Mouse (Mus musculus) lung, embryonic 15.5 days (tissue): ENCODE results near the gene Ptprn2. TPM values are rescaled to one million over a fixed set of nuclear protein-coding genes. Genes with fewer than 3 reads are reported as not detected.
A peak's percentile ranks its signal among the peaks of the same experiment; 100 is the strongest.
"Not testable (repeated sequence)": the region's sequence is repeated elsewhere in the genome, so short reads cannot be mapped to it uniquely, and the experiment has no call there.

Source experiments
- ATAC-seq: fragments of 200-750 bp; cut with Nextera tagmentation; 2 replicates; pipeline ENCODE4 v1.8.0; 2017; ENCODE audit warnings: moderate number of reproducible peaks, borderline replicate concordance; ENCODE audit not compliant: low FRiP score, low TSS enrichment; ENCODE audit errors: extremely low read depth
- H3K27ac ChIP-seq: fragments of 300-500 bp; sonication (generic); 2 replicates; pipeline ENCODE4 v1.5.1; 2015; ENCODE audit warnings: moderate library complexity, mild to moderate bottlenecking, inconsistent platforms
- H3K27me3 ChIP-seq: fragments of 300-500 bp; sonication (generic); 2 replicates; pipeline ENCODE4 v1.6.1; 2015; ENCODE audit warnings: inconsistent platforms
- H3K36me3 ChIP-seq: fragments of 300-500 bp; sonication (generic); 2 replicates; pipeline ENCODE4 v1.6.1; 2015; ENCODE audit warnings: inconsistent platforms
- H3K4me1 ChIP-seq: fragments of 300-500 bp; sonication (generic); 2 replicates; pipeline ENCODE4 v1.6.1; 2015; ENCODE audit warnings: inconsistent platforms
- H3K4me2 ChIP-seq: fragments of 300-500 bp; sonication (generic); 2 replicates; pipeline ENCODE4 v1.6.1; 2015; ENCODE audit warnings: inconsistent platforms, mild to moderate bottlenecking, moderate library complexity
- H3K4me3 ChIP-seq: fragments of 300-500 bp; sonication (generic); 2 replicates; pipeline ENCODE4 v1.5.1; 2015; ENCODE audit warnings: mild to moderate bottlenecking, inconsistent platforms
- H3K9ac ChIP-seq: fragments of 300-500 bp; sonication (generic); 2 replicates; pipeline ENCODE4 v1.6.1; 2015; ENCODE audit warnings: inconsistent platforms
- H3K9me3 ChIP-seq: fragments of 300-500 bp; sonication (generic); 2 replicates; pipeline ENCODE4 v1.6.1; 2016; ENCODE audit warnings: inconsistent platforms
- WGBS: fragments of 180-500 bp; shearing (Covaris S2); methylation state at CpG from one replicate; pipeline ENCODE4 v1.1.7; 2015; 5-methylcytosine and 5-hydroxymethylcytosine counted together
- polyA plus RNA-seq: library from polyadenylated mRNA; unstranded; fragments of >200 nt; fragmentation: Nextera tagmentation; extraction: Ambion mirVana; gene quantifications from 2 replicates; pipeline ENCODE4 v1.2.1, GENCODE M21; 2015

Gene Ptprn2
- polyA plus RNA-seq, 1 experiment from 2014 or later: 0.16 TPM

GRCm38 (mm10) chr12:116478771-116479170, 6.7 kb upstream of the Ptprn2 start:
- H3K4me3 ChIP-seq: no peak overlapping the region
- no peak overlapping the region for H3K9ac ChIP-seq
- no peaks in the 10 kb centered on the region for H3K9me3 ChIP-seq
- no peak overlapping the region for H3K4me2 ChIP-seq
- no peaks in the 10 kb centered on the region for H3K27me3 ChIP-seq
- no peak overlapping the region for H3K27ac ChIP-seq
- H3K36me3 ChIP-seq: no peaks in the 10 kb centered on the region
- H3K4me1 ChIP-seq: no peaks in the 10 kb centered on the region
- 51% methylated on average over 1 of the region's 1 CpGs for WGBS
- no peak for ATAC-seq

GRCm38 (mm10) chr12:116481921-116482320, 3.6 kb upstream of the Ptprn2 start:
- H3K9ac ChIP-seq: no peak overlapping the region
- no peaks in the 10 kb centered on the region for H3K36me3 ChIP-seq
- no peaks in the 10 kb centered on the region for H3K9me3 ChIP-seq
- H3K4me1 ChIP-seq: peaks cover 12% of the 10 kb centered on the region; the same call in 1 of the 2 replicates
- no peak overlapping the region for H3K4me3 ChIP-seq
- ATAC-seq: no peak
- H3K4me2 ChIP-seq: no peak overlapping the region
- WGBS: 55% methylated on average over 1 of the region's 1 CpGs
- no peak overlapping the region for H3K27ac ChIP-seq
- peaks cover 12% of the 10 kb centered on the region for H3K27me3 ChIP-seq

GRCm38 (mm10) chr12:116483581-116483980, 1.9 kb upstream of the Ptprn2 start:
- 13% methylated on average over 2 of the region's 2 CpGs for WGBS
- H3K9ac ChIP-seq: no peak overlapping the region
- H3K4me1 ChIP-seq: peaks cover 12% of the 10 kb centered on the region; the same call in 1 of the 2 replicates
- no peaks in the 10 kb centered on the region for H3K9me3 ChIP-seq
- no peak overlapping the region for H3K4me3 ChIP-seq
- no peak overlapping the region for H3K4me2 ChIP-seq
- H3K36me3 ChIP-seq: no peaks in the 10 kb centered on the region
- no peak overlapping the region for H3K27ac ChIP-seq
- peaks cover 16% of the 10 kb centered on the region for H3K27me3 ChIP-seq
- no peak for ATAC-seq

GRCm38 (mm10) chr12:116484991-116485390, 529 bp upstream of the Ptprn2 start:
- 80% methylated on average over 8 of the region's 8 CpGs for WGBS
- Histone ChIP-seq H3K9me3 (no peaks in the 10 kb centered on the region), H3K27ac (no peak overlapping the region), H3K4me3 (no peak overlapping the region), H3K4me1 (peaks cover 12% of the 10 kb centered on the region; the same call in 1 of the 2 replicates), H3K36me3 (no peaks in the 10 kb centered on the region), H3K4me2 (peak overlapping the region; percentile 97), H3K9ac (no peak overlapping the region), H3K27me3 (peaks cover 16% of the 10 kb centered on the region)
- no peak for ATAC-seq

GRCm38 (mm10) chr12:116486404-116486730, 847 bp downstream of the Ptprn2 start:
- Histone ChIP-seq H3K4me1 (peaks cover 12% of the 10 kb centered on the region; the same call in 1 of the 2 replicates), H3K27me3 (peaks cover 16% of the 10 kb centered on the region), H3K9ac (no peak overlapping the region), H3K4me2 (peak overlapping the region; percentile 97), H3K27ac (no peak overlapping the region), H3K36me3 (no peaks in the 10 kb centered on the region), H3K9me3 (no peaks in the 10 kb centered on the region), H3K4me3 (peak overlapping the region; percentile 49)
- WGBS: 3% methylated on average over 10 of the region's 10 CpGs
- ATAC-seq: no peak

- Histone ChIP-seq H3K27me3 (peaks cover 16% of the 10 kb centered on the region), H3K9ac (no peak overlapping the region), H3K27ac (no peak overlapping the region), H3K9me3 (no peaks in the 10 kb centered on the region), H3K4me2 (no peak overlapping the region), H3K36me3 (no peaks in the 10 kb centered on the region), H3K4me3 (no peak overlapping the region), H3K4me1 (peaks cover 12% of the 10 kb centered on the region; the same call in 1 of the 2 replicates)
- 57% methylated on average over 8 of the region's 8 CpGs for WGBS
- no peak for ATAC-seq
These were observed 3.3 kb downstream of the Ptprn2 start for GRCm38 (mm10) chr12:116488836-116489235.

GRCm38 (mm10) chr12:116490575-116491356, 5.2 kb downstream of the Ptprn2 start:
- 62% methylated on average over 5 of the region's 5 CpGs for WGBS
- peaks cover 7% of the 10 kb centered on the region; the same call in 1 of the 2 replicates for H3K4me1 ChIP-seq
- no peak overlapping the region for H3K4me3 ChIP-seq
- H3K4me2 ChIP-seq: no peak overlapping the region
- ATAC-seq: no peak
- no peaks in the 10 kb centered on the region for H3K36me3 ChIP-seq
- no peak overlapping the region for H3K27ac ChIP-seq
- no peak overlapping the region for H3K9ac ChIP-seq
- peaks cover 16% of the 10 kb centered on the region for H3K27me3 ChIP-seq
- H3K9me3 ChIP-seq: no peaks in the 10 kb centered on the region

GRCm38 (mm10) chr12:116498666-116499065, 13.1 kb downstream of the Ptprn2 start:
- no peak overlapping the region for H3K9ac ChIP-seq
- no peaks in the 10 kb centered on the region for H3K9me3 ChIP-seq
- H3K27ac ChIP-seq: no peak overlapping the region
- no peaks in the 10 kb centered on the region for H3K27me3 ChIP-seq
- no peaks in the 10 kb centered on the region for H3K36me3 ChIP-seq
- no peak overlapping the region for H3K4me3 ChIP-seq
- no peak for ATAC-seq
- no peaks in the 10 kb centered on the region for H3K4me1 ChIP-seq
- no peak overlapping the region for H3K4me2 ChIP-seq

GRCm38 (mm10) chr12:116500652-116501051, 15.1 kb downstream of the Ptprn2 start:
- no peaks in the 10 kb centered on the region for H3K4me1 ChIP-seq
- no peak overlapping the region for H3K4me2 ChIP-seq
- WGBS: 71% methylated on average over 11 of the region's 11 CpGs
- no peak overlapping the region for H3K9ac ChIP-seq
- no peak overlapping the region for H3K27ac ChIP-seq
- H3K9me3 ChIP-seq: no peaks in the 10 kb centered on the region
- no peaks in the 10 kb centered on the region for H3K27me3 ChIP-seq
- H3K4me3 ChIP-seq: no peak overlapping the region
- H3K36me3 ChIP-seq: no peaks in the 10 kb centered on the region
- ATAC-seq: no peak

- H3K4me1 ChIP-seq: no peaks in the 10 kb centered on the region
- ATAC-seq: no peak
- WGBS: 59% methylated on average over 1 of the region's 1 CpGs
These were observed 27.0 kb downstream of the Ptprn2 start for GRCm38 (mm10) chr12:116512482-116512881.

GRCm38 (mm10) chr12:116513788-116514187, 28.3 kb downstream of the Ptprn2 start:
- WGBS: 70% methylated on average over 2 of the region's 2 CpGs
- H3K27me3 ChIP-seq: not testable (repeated sequence)

More at GRCm38 (mm10) chr12:116512482-116512881, 27.0 kb downstream of the Ptprn2 start:
- H3K27ac ChIP-seq: no peak overlapping the region
- no peaks in the 10 kb centered on the region for H3K9me3 ChIP-seq
- no peaks in the 10 kb centered on the region for H3K27me3 ChIP-seq
- H3K36me3 ChIP-seq: no peaks in the 10 kb centered on the region
- H3K4me2 ChIP-seq: no peak overlapping the region
- no peak overlapping the region for H3K4me3 ChIP-seq
- H3K9ac ChIP-seq: no peak overlapping the region

GRCm38 (mm10) chr12:116515824-116516223, 30.3 kb downstream of the Ptprn2 start:
- no peaks in the 10 kb centered on the region for H3K36me3 ChIP-seq
- H3K27me3 ChIP-seq: no peaks in the 10 kb centered on the region
- H3K9ac ChIP-seq: no peak overlapping the region
- ATAC-seq: no peak
- no peaks in the 10 kb centered on the region for H3K4me1 ChIP-seq
- no peak overlapping the region for H3K4me3 ChIP-seq
- H3K4me2 ChIP-seq: no peak overlapping the region
- no peaks in the 10 kb centered on the region for H3K9me3 ChIP-seq
- no peak overlapping the region for H3K27ac ChIP-seq

More at GRCm38 (mm10) chr12:116513788-116514187, 28.3 kb downstream of the Ptprn2 start:
- H3K9ac ChIP-seq, H3K4me1 ChIP-seq, H3K36me3 ChIP-seq, H3K4me3 ChIP-seq, ATAC-seq, H3K4me2 ChIP-seq, H3K9me3 ChIP-seq, H3K27ac ChIP-seq: not testable (repeated sequence)
